Mouse (Mus musculus): Measurements from ENCODE around the gene Gm20388. TPM values are rescaled to one million over a fixed set of nuclear protein-coding genes. Genes with fewer than 3 reads are reported as not detected.
"Not testable (repeated sequence)": the region's sequence is repeated elsewhere in the genome, so short reads cannot be mapped to it uniquely, and the experiment has no call there.

Gm20388 gene
- polyA plus RNA-seq, 1 experiment from 2014 or later = not detected

DNA sequence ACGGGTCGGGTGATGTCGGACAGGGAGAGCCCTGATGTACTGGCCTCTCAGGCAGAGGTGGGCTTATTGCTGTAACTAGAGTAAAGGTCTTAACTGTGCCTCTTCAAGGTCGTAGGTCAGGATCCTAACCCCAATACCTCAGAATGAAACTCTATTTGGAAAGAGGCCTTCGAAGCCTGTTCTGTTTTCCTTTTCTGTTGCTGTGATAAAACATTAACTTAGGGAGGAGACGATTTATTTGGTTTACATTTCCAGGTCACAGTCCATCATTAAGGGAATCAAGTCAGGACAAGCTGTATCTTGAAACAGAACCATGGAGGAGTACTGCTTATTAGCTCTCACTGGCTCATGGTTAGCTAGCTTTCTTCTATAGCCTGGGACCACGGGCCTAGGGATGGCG, 4242.1 kb downstream of the Gm20388 start:
- Histone ChIP-seq H3K4me3 (no peak overlapping the region), H3K4me2 (no peak overlapping the region), H3K9ac (no peak overlapping the region), H3K36me3 (no peaks in the 10 kb centered on the region), H3K27me3 (no peaks in the 10 kb centered on the region), H3K27ac (no peak overlapping the region), H3K9me3 (no peaks in the 10 kb centered on the region), H3K4me1 (no peaks in the 10 kb centered on the region)
- no peak for ATAC-seq (ENCODE audit: insufficient number of reproducible peaks, insufficient read depth, low FRiP score, low TSS enrichment, low read depth)
- WGBS = 89% methylated on average over 8 of the region's 8 CpGs

DNA sequence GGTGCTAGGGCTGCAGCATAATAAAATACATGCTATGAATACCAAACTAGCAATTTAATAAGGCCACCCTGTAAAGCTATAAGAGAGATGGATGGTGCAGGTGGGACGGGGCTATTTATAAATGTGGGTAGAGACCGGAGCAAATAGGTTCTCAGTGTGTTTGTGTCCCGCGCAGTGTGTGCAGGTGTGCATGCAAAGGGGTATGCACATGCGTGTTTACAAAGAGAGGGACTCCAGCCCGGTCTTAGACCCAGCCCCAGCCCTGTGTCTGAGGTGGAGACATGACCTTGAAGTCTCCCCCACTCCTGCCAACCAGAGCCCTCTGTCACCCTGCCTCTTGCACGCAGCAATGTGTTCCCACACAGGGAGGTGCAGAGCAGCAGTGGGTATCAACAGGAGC, 4245.7 kb downstream of the Gm20388 start:
- H3K27ac ChIP-seq = no peak overlapping the region
- no peak overlapping the region for H3K9ac ChIP-seq
- H3K36me3 ChIP-seq = no peaks in the 10 kb centered on the region
- no peaks in the 10 kb centered on the region for H3K27me3 ChIP-seq
- no peaks in the 10 kb centered on the region for H3K9me3 ChIP-seq
- no peak overlapping the region for H3K4me2 ChIP-seq
- no peak overlapping the region for H3K4me3 ChIP-seq
- H3K4me1 ChIP-seq = no peaks in the 10 kb centered on the region
- WGBS = 84% methylated on average over 7 of the region's 7 CpGs
- ATAC-seq (ENCODE audit: insufficient number of reproducible peaks, insufficient read depth, low FRiP score, low TSS enrichment, low read depth) = no peak

DNA sequence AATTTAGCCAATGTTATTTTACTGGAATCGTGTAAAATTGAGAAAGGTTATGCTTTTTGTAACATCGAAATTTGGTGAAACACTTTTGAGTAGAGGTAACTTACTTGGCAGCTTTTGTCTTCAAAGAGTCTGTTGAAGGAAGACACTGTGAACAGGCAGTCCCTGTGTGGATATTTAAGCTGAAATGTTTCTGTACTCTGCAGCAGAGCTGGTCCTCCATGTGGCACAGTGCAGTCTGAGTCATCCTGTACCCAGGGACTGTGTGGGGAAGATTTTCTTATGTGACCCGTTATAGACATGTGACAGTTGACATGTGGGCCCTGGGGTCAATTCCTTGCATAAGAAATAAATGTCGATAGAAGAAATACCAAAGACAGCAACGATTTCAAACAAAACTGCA, 4251.0 kb downstream of the Gm20388 start:
- H3K4me2 ChIP-seq = no peak overlapping the region
- no peaks in the 10 kb centered on the region for H3K36me3 ChIP-seq
- no peak overlapping the region for H3K4me3 ChIP-seq
- no peaks in the 10 kb centered on the region for H3K27me3 ChIP-seq
- no peak for ATAC-seq (ENCODE audit: insufficient number of reproducible peaks, insufficient read depth, low FRiP score, low TSS enrichment, low read depth)
- WGBS = 74% methylated on average over 5 of the region's 5 CpGs
- no peaks in the 10 kb centered on the region for H3K9me3 ChIP-seq
- no peak overlapping the region for H3K9ac ChIP-seq
- H3K27ac ChIP-seq = no peak overlapping the region
- H3K4me1 ChIP-seq = 0 out of 2 replicates have a peak, but pooled peaks cover 5% of the 10 kb centered on the region

DNA sequence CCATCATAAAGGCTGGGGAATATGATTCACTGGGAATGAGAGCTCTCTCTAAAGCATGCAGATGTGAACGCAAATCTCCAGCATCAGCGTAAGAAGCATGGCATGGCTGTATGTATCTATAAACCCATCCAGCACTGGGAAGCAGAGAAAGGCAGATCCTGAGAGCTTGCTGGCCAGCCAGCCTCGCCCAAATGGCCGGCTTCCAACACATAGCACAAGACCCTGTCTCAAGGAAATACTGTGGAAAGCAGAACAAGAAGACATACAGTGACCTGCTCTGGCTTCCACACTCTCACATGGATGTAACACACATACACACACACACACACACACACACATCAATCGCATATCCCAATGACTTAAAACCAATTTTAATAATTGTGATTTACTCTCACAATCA, 4252.6 kb downstream of the Gm20388 start:
- H3K4me1 ChIP-seq = 0 out of 2 replicates have a peak, but pooled peaks cover 5% of the 10 kb centered on the region
- no peaks in the 10 kb centered on the region for H3K36me3 ChIP-seq
- WGBS = 89% methylated on average over 5 of the region's 5 CpGs
- no peak overlapping the region for H3K4me2 ChIP-seq
- ATAC-seq (ENCODE audit: insufficient number of reproducible peaks, insufficient read depth, low FRiP score, low TSS enrichment, low read depth) = no peak
- H3K4me3 ChIP-seq = no peak overlapping the region
- H3K9me3 ChIP-seq = no peaks in the 10 kb centered on the region
- no peaks in the 10 kb centered on the region for H3K27me3 ChIP-seq
- no peak overlapping the region for H3K9ac ChIP-seq
- H3K27ac ChIP-seq = no peak overlapping the region

DNA sequence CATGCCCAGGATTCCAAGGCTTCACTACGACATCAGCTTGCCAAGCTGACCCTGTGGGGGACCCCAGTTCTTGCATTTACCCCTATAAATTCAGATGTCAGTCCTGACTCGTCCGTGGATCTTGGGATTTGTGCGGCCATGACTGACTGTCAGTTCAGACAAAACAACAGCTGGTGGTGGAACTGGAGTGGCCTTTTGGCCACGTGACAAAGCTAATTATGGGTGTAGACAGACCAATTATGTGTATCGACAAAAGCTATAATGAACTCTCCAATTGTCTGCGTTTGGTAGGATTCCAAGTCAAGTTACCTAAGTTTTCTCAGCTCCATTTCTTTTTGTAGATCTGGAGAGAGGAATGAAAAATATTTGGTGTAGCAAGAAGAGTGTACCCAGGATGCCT, 4259.1 kb downstream of the Gm20388 start:
- Histone ChIP-seq H3K4me2 (no peak overlapping the region), H3K36me3 (no peaks in the 10 kb centered on the region), H3K27ac (no peak overlapping the region), H3K9me3 (no peaks in the 10 kb centered on the region), H3K4me3 (no peak overlapping the region), H3K27me3 (0 out of 2 replicates have a peak, but pooled peaks cover 4% of the 10 kb centered on the region), H3K9ac (no peak overlapping the region), H3K4me1 (peaks cover 26% of the 10 kb centered on the region)
- no peak for ATAC-seq (ENCODE audit: insufficient number of reproducible peaks, insufficient read depth, low FRiP score, low TSS enrichment, low read depth)
- WGBS = 66% methylated on average over 7 of the region's 7 CpGs

DNA sequence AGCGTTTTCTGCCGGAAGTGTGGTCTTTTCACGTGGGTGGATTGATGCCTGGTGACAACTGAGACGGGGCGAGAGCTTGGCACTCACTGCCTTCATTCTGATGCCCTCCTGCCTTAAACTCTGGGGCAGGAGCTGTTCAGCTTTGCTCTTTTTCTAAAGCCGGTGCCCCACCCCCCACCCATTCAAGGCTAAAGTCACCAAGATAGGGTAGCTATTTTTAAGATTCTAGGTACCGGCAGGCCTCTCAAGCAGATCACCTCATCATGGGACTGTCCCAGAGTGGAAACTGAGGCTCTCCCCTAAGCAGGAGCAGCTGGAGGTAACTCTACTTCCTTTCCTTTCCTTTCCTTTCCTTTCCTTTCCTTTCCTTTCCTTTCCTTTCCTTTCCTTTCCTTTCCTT, 4260.0 kb downstream of the Gm20388 start:
- Histone ChIP-seq H3K9ac (no peak overlapping the region), H3K36me3 (no peaks in the 10 kb centered on the region), H3K4me3 (no peak overlapping the region), H3K27me3 (0 out of 2 replicates have a peak, but pooled peaks cover 4% of the 10 kb centered on the region), H3K4me1 (peaks cover 23% of the 10 kb centered on the region), H3K9me3 (no peaks in the 10 kb centered on the region), H3K27ac (no peak overlapping the region), H3K4me2 (no peak overlapping the region)
- ATAC-seq (ENCODE audit: insufficient number of reproducible peaks, insufficient read depth, low FRiP score, low TSS enrichment, low read depth) = no peak
- WGBS = 75% methylated on average over 7 of the region's 7 CpGs

DNA sequence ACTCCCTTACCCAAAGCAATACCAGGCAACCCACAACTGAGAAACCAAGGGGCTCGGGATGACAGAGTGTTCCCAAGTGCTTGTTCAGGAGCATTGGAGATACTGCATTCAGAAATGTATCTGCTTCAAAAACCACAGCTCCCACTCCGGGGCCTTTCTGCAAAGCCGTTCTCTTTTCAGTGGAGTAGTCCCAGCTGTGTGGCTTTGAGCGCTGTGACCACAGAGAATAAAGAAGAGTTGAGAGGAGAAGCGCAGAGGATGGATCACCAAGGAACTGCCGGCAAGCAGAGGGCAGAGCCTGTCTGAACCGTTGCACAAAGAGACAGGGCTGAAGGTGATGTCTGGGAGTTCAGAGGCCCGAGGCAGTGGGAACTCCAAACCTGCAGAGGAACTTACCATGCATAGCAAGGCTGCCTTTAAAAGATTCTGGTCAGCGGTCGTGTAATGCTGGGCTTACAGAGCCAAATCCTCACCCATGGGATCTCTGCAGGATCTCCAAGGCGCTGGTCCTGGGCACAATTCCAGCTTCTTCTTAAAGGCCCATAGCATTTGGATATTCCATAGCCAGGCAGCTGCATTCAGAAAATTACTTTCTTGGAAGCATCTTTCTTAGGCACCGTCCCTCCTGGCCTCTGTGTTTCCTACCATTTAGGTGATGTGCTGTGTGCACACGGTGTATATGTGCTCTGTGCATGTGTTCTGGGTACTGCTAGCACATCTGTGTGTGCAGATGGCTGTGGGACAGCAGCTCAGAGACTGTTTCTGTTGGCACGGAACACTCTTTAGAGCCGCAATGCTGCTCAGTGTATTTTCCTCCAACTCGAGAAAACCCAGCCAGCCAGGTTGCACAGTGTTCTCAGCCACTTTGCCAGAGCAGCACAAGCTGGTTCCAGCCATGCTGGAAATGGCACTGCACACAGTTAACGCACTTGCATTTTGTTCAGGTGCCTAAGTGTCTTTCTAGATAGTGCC, 4261.2 kb downstream of the Gm20388 start:
- WGBS = 47% methylated on average over 17 of the region's 17 CpGs
- Histone ChIP-seq H3K4me1 (peaks cover 23% of the 10 kb centered on the region), H3K4me3 (no peak overlapping the region), H3K27me3 (0 out of 2 replicates have a peak, but pooled peaks cover 4% of the 10 kb centered on the region), H3K9ac (peak overlapping the region; percentile 36; the same call in 1 of the 2 replicates), H3K27ac (peak overlapping the region; percentile 73), H3K9me3 (no peaks in the 10 kb centered on the region), H3K4me2 (peak overlapping the region; percentile 14; the same call in 1 of the 2 replicates), H3K36me3 (no peaks in the 10 kb centered on the region)
- ATAC-seq (ENCODE audit: insufficient number of reproducible peaks, insufficient read depth, low FRiP score, low TSS enrichment, low read depth) = no peak

DNA sequence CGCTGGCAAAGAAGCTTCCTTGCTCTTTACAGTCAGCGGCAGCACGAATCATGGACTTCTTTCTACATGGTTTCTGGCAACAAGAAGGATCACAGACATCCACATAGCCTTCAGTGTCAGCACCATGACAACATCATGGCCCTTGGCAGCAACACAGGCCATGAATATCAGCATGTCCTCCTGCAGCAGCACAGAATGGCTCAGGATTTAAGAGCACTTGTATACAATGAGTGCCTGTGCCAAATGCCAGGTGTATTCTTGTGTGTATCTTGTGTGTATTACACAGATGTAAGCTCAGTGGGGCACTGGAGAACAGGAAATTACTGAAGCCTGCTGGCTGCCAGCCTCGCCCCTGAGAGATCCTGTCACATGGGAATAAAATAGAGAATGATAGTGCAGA, 4263.0 kb downstream of the Gm20388 start:
- ATAC-seq (ENCODE audit: insufficient number of reproducible peaks, insufficient read depth, low FRiP score, low TSS enrichment, low read depth) = no peak

DNA sequence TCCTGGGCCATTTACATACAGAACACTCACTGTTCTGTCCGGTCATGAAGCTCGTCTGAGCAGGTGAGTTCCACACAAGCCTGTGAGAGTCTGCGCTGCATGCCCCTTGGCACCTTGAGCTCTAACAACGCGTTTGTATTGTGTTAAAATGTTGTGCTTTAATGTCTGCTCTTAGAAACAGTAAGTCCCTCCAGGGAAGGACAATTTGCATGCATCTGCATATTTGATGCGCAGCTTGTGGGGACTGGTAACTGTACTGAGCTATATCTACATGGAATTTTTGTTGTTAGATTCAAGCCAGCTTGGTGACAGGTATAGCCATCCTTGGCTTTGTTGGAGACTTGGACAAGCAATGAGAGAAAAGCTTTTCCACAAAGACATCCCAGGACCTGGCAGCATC, 4265.5 kb downstream of the Gm20388 start:
- Histone ChIP-seq H3K36me3 (no peaks in the 10 kb centered on the region), H3K27ac (no peak overlapping the region), H3K4me1 (peaks cover 23% of the 10 kb centered on the region), H3K4me3 (no peak overlapping the region), H3K9me3 (no peaks in the 10 kb centered on the region), H3K27me3 (no peaks in the 10 kb centered on the region), H3K9ac (no peak overlapping the region), H3K4me2 (no peak overlapping the region)
- WGBS = 75% methylated on average over 6 of the region's 6 CpGs
- no peak for ATAC-seq (ENCODE audit: insufficient number of reproducible peaks, insufficient read depth, low FRiP score, low TSS enrichment, low read depth)

More for the DNA sequence above, 4263.0 kb downstream of the Gm20388 start:
- H3K4me3 ChIP-seq = no peak overlapping the region
- H3K27ac ChIP-seq = no peak overlapping the region
- H3K27me3 ChIP-seq = 0 out of 2 replicates have a peak, but pooled peaks cover 4% of the 10 kb centered on the region
- no peak overlapping the region for H3K9ac ChIP-seq
- WGBS = 79% methylated on average over 4 of the region's 4 CpGs
- no peak overlapping the region for H3K4me2 ChIP-seq
- peaks cover 23% of the 10 kb centered on the region for H3K4me1 ChIP-seq
- no peaks in the 10 kb centered on the region for H3K36me3 ChIP-seq
- no peaks in the 10 kb centered on the region for H3K9me3 ChIP-seq

DNA sequence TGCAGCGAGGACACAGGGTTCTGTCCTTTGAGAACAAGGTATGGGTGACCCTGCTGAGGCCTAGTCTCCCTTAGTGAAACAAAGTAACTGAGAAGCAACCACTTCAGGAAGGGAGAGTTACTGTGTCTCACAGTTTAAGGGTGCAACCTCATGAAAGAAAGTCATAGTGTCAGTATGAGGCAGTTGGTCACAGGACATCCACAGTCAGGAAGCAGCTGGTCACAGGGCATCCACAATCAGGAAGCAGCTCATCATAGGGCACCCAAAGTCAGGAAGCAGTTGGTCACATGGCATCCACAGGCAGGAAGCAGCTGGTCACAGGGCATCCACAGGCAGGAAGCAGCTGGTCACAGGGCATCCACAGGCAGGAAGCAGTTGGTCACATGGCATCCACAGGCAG, 4266.5 kb downstream of the Gm20388 start:
- not testable (repeated sequence) for ATAC-seq (ENCODE audit: insufficient number of reproducible peaks, insufficient read depth, low FRiP score, low TSS enrichment, low read depth)

DNA sequence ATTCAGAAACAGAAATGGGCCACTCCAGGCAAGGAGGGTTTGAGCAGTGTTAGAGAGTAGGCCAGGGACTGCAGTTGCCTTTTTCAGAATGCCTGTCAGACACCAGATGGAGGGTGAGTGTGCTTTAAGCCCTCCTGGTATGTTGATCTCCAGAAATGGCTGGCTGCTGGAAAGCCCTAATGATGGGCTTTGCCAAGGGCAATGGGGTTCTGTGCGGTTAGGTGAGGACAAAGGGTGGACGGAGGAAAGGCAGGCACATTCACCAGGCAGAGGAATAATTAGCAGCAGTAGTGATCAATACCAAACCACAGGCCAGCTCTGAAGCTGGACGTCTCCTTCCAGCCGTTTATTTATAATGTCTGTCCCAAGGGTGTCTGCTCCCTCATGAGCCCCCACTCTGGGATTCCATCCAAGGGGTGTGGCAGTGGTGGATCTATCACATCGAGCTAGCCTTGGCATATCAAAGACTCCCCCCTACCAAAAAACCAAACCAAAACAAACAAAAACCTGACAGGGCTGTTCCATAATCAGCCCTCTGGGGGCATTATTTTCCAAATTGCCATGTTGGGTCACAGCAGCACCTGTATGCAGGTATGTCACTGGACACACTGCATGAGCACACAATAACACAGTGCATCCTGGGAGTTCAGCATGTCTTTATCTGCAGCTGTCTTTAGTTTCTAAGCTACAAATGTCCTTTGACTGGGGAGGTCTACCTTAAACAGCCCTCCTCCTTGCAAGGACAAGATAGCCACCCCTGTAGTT, 4270.2 kb downstream of the Gm20388 start:
- no peak overlapping the region for H3K27ac ChIP-seq
- H3K27me3 ChIP-seq = no peaks in the 10 kb centered on the region
- H3K9me3 ChIP-seq = no peaks in the 10 kb centered on the region
- H3K36me3 ChIP-seq = no peaks in the 10 kb centered on the region
- H3K4me2 ChIP-seq = no peak overlapping the region
- ATAC-seq (ENCODE audit: insufficient number of reproducible peaks, insufficient read depth, low FRiP score, low TSS enrichment, low read depth) = no peak
- H3K4me3 ChIP-seq = no peak overlapping the region
- no peak overlapping the region for H3K9ac ChIP-seq
- peaks cover 10% of the 10 kb centered on the region; the same call in 1 of the 2 replicates for H3K4me1 ChIP-seq
- WGBS = 58% methylated on average over 5 of the region's 5 CpGs

More for the DNA sequence above, 4266.5 kb downstream of the Gm20388 start:
- WGBS = 89% methylated on average over 1 of the region's 1 CpGs
- H3K27me3 ChIP-seq, H3K4me3 ChIP-seq, H3K27ac ChIP-seq, H3K9ac ChIP-seq, H3K9me3 ChIP-seq, H3K4me2 ChIP-seq, H3K36me3 ChIP-seq: not testable (repeated sequence)
- peaks cover 15% of the 10 kb centered on the region for H3K4me1 ChIP-seq
